Mouse (Mus musculus): Measurements from ENCODE around the gene Vgll4. TPM values are rescaled to one million over a fixed set of nuclear protein-coding genes. Genes with fewer than 3 reads are reported as not detected.
"Not testable (repeated sequence)": the region's sequence is repeated elsewhere in the genome, so short reads cannot be mapped to it uniquely, and the experiment has no call there.

Vgll4 gene
- polyA plus RNA-seq, 1 experiment from 2014 or later = 141 TPM

DNA sequence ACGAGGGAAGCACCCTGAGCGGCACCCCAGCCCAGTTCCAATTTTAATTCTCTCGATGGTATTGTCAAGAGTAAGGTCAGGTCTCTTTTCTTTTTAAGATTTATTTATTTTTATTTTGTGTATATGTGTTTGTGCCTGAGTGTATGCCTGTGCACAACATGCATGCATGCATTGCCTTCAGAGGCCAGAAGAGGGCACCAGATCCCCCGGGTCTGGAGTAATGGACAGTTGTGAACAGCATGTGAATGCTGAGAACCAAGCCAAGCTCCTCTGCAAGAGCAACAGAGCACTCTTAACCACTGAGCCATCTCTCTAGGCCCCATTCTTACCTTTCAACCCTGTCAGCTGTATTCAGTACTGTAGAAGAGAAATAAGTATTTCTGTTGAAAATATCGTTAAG is 42.4 kb downstream of the Vgll4 start:
- 91% methylated on average over 5 of the region's 5 CpGs for WGBS
- H3K9ac ChIP-seq = no peak overlapping the region

DNA sequence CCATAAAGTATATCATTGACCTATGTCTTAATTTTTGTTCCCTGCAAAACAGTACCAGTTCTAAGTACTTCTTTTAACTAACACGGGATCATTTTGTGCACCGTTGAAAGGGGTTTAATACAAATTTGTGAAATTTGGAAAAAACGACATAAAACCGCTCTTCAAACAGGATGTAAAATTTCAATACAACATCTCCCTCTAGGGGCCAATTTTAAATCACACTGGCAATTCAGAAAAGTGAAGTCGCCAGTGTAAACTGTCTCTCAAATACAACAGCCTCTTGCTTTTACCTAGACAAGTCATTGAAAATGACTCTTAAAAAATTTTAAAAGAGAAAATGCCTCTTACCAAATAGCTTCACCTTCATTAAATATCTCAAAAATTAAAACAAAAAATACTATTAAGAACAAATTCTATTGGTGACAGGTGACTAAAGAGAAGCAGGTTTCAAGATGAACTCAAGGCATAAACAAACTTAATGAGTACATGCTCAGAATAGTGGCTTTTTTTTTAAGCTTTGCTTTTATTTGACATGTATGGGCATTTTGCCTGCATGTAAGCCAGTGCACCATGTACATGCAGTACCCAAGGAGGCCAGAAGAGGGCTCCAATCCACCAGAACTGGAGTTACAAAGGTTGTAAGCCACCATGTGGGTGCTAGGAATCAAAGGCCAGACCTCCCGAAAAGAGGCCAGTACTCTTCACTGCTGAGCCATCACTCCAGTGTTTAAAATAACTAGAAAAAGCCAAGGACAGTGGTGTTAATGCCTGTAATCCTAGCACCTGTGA is 43.2 kb downstream of the Vgll4 start:
- ATAC-seq (ENCODE audit: insufficient number of reproducible peaks, low FRiP score, low TSS enrichment, low read depth) = no peak

More for the DNA sequence above, 42.4 kb downstream of the Vgll4 start:
- peaks cover 5% of the 10 kb centered on the region; the same call in 1 of the 2 replicates for H3K9me3 ChIP-seq (replicated peaks)
- peaks cover 34% of the 10 kb centered on the region for H3K4me1 ChIP-seq
- H3K4me3 ChIP-seq (replicated peaks) = no peak overlapping the region
- no peak for ATAC-seq (ENCODE audit: insufficient number of reproducible peaks, low FRiP score, low TSS enrichment, low read depth)
- no peak overlapping the region for H3K4me2 ChIP-seq (replicated peaks)
- no peak overlapping the region for H3K27ac ChIP-seq (replicated peaks)
- 0 out of 2 replicates have a peak, but pooled peaks cover 3% of the 10 kb centered on the region for H3K36me3 ChIP-seq
- H3K27me3 ChIP-seq = no peaks in the 10 kb centered on the region

DNA sequence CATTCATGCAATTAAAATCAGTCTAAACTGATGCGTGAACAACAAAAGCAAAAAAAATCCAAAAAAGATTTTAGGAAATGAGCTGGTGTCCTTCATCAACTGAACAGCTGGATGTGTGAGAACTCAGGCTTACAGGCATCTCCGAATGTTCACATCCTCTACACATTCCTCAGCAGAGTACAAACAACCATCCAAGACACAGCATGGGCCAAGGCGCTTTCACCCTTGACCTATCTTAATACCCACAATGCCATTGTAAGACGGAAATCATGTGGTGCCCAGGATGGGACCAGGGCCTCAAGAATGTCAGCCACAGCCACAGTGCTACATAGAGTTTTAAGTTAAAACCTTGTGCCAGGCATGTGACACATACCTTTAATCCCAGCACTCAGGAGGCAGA is 44.6 kb downstream of the Vgll4 start:
- no peak overlapping the region for H3K9ac ChIP-seq
- peaks cover 12% of the 10 kb centered on the region for H3K4me1 ChIP-seq
- no peak overlapping the region for H3K4me2 ChIP-seq (replicated peaks)
- peaks cover 5% of the 10 kb centered on the region; the same call in 1 of the 2 replicates for H3K9me3 ChIP-seq (replicated peaks)
- ATAC-seq (ENCODE audit: insufficient number of reproducible peaks, low FRiP score, low TSS enrichment, low read depth) = no peak
- H3K27me3 ChIP-seq = no peaks in the 10 kb centered on the region
- 84% methylated on average over 4 of the region's 4 CpGs for WGBS
- no peak overlapping the region for H3K4me3 ChIP-seq (replicated peaks)
- H3K36me3 ChIP-seq = 0 out of 2 replicates have a peak, but pooled peaks cover 3% of the 10 kb centered on the region
- no peak overlapping the region for H3K27ac ChIP-seq (replicated peaks)

More for the DNA sequence above, 43.2 kb downstream of the Vgll4 start:
- H3K36me3 ChIP-seq = 0 out of 2 replicates have a peak, but pooled peaks cover 3% of the 10 kb centered on the region
- H3K9me3 ChIP-seq (replicated peaks) = peaks cover 5% of the 10 kb centered on the region; the same call in 1 of the 2 replicates
- no peak overlapping the region for H3K4me2 ChIP-seq (replicated peaks)
- peaks cover 26% of the 10 kb centered on the region for H3K4me1 ChIP-seq
- WGBS = 23% methylated on average over 6 of the region's 6 CpGs
- no peak overlapping the region for H3K4me3 ChIP-seq (replicated peaks)
- H3K27me3 ChIP-seq = no peaks in the 10 kb centered on the region
- H3K27ac ChIP-seq (replicated peaks) = no peak overlapping the region
- no peak overlapping the region for H3K9ac ChIP-seq

DNA sequence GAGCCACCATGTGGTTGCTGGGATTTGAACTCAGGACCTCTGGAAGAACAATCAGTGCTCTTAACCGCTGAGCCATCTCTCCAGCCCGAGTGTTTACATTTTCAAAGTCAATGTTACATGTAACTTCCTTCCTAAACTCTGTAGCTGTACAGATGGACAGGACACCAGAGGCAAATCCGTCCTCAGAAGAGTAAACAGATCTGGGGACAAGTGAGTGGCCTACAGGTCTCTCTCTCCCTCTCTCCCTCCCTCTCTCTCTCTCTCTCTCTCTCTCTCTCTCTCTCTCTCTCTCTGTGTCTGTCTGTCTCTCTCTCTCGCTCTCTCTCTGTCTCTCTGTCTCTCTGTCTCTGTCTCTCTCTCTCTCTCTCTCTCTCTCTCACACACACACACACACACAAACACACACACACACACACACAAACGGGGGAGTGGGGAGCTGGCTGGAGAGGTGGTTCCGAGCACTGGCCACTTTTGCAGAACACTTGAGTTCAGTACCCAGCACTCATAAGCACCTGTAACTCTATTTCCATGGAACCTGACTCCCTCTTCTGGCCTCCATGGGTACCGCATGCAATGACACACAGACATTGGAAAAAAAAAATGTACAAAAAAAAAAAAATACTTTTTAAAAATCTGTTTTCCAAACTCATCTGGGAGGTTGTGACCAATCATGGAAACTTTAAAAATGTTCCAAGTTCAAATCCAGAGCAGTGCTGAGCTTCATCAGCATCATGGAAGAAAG is 47.3 kb downstream of the Vgll4 start:
- 75% methylated on average over 7 of the region's 7 CpGs for WGBS
- H3K36me3 ChIP-seq; H3K27me3 ChIP-seq; H3K4me3 ChIP-seq (replicated peaks); ATAC-seq (ENCODE audit: insufficient number of reproducible peaks, low FRiP score, low TSS enrichment, low read depth); H3K4me2 ChIP-seq (replicated peaks); H3K9ac ChIP-seq; H3K9me3 ChIP-seq (replicated peaks): not testable (repeated sequence)
- Histone ChIP-seq H3K4me1 (peaks cover 22% of the 10 kb centered on the region), H3K27ac (replicated peaks) (peak overlapping the region; percentile 94; the same call in 1 of the 2 replicates)

DNA sequence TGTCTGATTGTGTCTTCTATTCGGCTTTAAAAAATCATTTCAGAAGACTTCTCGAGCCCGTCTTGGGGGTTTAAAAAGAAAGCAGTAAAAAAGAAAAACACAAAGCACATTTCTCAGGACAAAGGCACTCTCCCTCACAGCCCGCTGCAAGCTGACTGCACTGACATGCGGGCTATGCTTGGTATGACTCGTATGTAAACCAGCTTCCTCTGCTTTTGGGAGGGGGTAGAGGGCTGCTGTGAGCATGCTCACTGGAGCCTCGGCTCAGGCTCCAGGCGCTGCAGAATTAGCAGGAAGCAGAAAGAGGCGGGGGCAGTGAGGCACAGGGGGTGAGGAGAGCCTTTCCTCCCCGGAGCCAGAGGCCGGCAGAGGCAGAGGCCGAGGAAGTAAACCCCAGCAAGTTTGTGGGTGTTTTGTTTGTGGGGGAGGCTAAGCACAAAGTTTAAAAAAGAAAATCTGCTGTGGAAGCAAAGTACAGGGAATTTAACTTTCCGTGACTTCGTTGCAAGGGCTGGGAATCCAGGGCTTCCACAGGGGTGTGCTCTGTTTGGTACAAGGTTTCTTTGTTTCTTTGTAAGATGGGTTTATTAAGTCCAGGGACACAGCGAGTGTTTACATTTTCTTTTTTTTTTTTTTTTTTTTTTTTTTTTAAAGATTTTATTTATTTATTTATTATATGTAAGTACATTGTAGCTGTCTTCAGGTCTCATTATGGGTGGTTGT is 48.0 kb downstream of the Vgll4 start:
- H3K27ac ChIP-seq (replicated peaks) = peak overlapping the region; percentile 94
- 2% methylated on average over 15 of the region's 15 CpGs for WGBS
- peaks cover 30% of the 10 kb centered on the region for H3K4me1 ChIP-seq
- H3K36me3 ChIP-seq = no peaks in the 10 kb centered on the region
- H3K27me3 ChIP-seq = no peaks in the 10 kb centered on the region
- H3K4me3 ChIP-seq (replicated peaks) = peak overlapping the region; percentile 58
- ATAC-seq (ENCODE audit: insufficient number of reproducible peaks, low FRiP score, low TSS enrichment, low read depth) = peak; percentile 93
- H3K9me3 ChIP-seq (replicated peaks) = no peaks in the 10 kb centered on the region
- peak overlapping the region; percentile 54 for H3K9ac ChIP-seq
- peak overlapping the region; percentile 60 for H3K4me2 ChIP-seq (replicated peaks)

DNA sequence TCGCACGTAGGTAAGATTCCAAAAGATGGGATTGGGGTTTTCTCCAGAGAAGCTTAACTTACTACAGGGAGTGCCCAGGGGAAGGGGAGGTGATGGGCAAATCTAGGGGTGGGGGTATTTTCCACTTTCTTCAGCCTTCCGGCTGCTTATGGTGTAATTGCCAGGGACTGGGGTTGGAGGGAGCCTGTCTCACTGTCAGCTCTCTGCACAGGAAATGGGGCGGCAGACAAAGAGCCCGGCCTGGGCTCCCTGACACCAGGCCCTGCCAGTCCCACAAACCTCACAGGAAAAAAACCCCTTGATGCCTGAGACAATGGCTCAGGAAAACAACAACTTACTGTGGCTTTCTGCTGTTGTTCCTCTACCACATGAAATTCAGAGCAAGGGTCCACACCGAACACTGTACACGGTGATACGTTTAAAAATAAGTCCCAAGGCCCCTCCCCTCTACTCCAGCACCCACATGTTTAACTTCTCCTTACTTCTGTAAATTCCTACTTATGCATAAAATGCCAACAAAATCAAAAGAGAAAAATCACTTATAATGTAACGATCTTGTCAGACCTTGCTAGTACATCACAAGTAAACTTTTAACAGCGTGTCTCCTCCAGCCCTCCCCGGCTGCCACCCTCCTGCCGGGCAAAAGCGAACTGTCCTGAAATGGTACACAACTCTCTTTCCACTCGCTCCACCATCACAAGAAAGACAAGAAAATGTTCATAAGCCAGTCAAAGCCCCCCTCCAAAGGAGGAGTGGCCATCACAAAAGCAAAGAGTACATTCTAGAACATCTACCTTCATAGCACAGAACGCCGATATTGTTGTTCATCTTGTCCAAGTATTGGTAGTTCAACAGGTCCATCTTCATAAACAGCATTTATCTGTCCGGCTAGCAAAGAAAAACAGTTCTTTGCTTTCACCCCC is 49.0 kb downstream of the Vgll4 start:
- H3K27ac ChIP-seq (replicated peaks) = peak overlapping the region; percentile 94
- H3K36me3 ChIP-seq = no peaks in the 10 kb centered on the region
- peak overlapping the region; percentile 58 for H3K4me3 ChIP-seq (replicated peaks)
- H3K27me3 ChIP-seq = no peaks in the 10 kb centered on the region
- peak overlapping the region; percentile 60 for H3K4me2 ChIP-seq (replicated peaks)
- no peak for ATAC-seq (ENCODE audit: insufficient number of reproducible peaks, low FRiP score, low TSS enrichment, low read depth)
- peak overlapping the region; percentile 54 for H3K9ac ChIP-seq
- WGBS = 2% methylated on average over 17 of the region's 17 CpGs
- peaks cover 40% of the 10 kb centered on the region for H3K4me1 ChIP-seq
- H3K9me3 ChIP-seq (replicated peaks) = no peaks in the 10 kb centered on the region

DNA sequence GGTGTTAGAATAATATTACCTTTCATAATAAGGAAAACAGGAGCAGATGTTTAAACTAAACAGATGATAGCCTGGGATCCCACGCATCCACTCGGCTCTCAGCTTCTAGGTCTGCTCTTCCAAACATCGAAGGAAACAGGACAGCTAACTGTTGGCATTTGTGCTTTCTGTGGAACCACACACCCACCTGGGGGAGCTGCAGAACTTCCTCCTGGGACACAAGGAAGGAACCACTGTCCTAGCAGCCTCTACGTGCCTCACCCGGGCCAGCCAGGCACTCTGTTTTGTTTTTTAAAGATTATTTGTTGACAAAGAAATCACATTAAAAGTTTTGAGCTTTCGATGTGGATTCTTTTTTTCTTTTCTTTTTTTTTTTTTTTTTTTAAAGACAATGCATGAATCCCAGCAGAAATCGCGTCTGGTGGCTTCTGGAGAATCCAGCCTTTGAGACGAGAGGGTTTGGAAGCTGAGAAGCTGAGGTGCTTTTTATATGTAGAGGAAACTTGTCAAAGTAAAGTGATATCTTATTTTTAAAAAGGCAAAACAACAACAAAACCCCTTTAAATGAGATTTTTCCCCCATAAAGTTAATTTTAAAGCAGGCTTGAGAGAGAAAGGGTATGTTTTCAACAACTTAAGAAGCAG is 50.0 kb downstream of the Vgll4 start:
- Histone ChIP-seq H3K27me3 (no peaks in the 10 kb centered on the region), H3K4me1 (peaks cover 50% of the 10 kb centered on the region), H3K4me2 (replicated peaks) (peak overlapping the region; percentile 60), H3K27ac (replicated peaks) (peak overlapping the region; percentile 94), H3K9ac (peak overlapping the region; percentile 54), H3K4me3 (replicated peaks) (peak overlapping the region; percentile 58), H3K9me3 (replicated peaks) (no peaks in the 10 kb centered on the region), H3K36me3 (no peaks in the 10 kb centered on the region)
- 5% methylated on average over 9 of the region's 9 CpGs for WGBS
- ATAC-seq (ENCODE audit: insufficient number of reproducible peaks, low FRiP score, low TSS enrichment, low read depth) = no peak

DNA sequence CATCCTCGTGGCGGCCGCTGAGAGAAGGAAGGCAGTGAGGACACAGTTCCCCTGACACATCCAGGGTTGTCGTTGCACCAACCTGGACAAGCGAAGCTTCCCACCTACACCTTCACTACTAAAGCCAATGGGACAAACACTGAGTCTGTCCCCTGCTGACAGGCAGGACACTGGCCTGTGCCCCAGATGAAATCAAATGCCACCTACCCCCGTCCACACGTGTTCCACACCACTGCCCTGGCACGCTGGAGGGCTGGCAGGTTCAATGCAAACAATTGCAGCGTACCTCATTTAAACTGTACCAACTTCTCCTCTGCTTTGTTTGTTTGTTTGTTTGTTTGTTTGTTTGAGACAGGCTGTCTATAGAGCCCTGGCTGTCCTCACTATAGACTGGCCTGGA is 50.8 kb downstream of the Vgll4 start:
- H3K4me2 ChIP-seq (replicated peaks) = peak overlapping the region; percentile 60
- no peaks in the 10 kb centered on the region for H3K27me3 ChIP-seq
- 69% methylated on average over 9 of the region's 9 CpGs for WGBS
- H3K27ac ChIP-seq (replicated peaks) = peak overlapping the region; percentile 94
- peaks cover 58% of the 10 kb centered on the region for H3K4me1 ChIP-seq
- peak overlapping the region; percentile 19; the same call in 1 of the 2 replicates for H3K9ac ChIP-seq
- H3K9me3 ChIP-seq (replicated peaks) = no peaks in the 10 kb centered on the region
- peak overlapping the region; percentile 58 for H3K4me3 ChIP-seq (replicated peaks)
- no peak for ATAC-seq (ENCODE audit: insufficient number of reproducible peaks, low FRiP score, low TSS enrichment, low read depth)
- H3K36me3 ChIP-seq = no peaks in the 10 kb centered on the region

DNA sequence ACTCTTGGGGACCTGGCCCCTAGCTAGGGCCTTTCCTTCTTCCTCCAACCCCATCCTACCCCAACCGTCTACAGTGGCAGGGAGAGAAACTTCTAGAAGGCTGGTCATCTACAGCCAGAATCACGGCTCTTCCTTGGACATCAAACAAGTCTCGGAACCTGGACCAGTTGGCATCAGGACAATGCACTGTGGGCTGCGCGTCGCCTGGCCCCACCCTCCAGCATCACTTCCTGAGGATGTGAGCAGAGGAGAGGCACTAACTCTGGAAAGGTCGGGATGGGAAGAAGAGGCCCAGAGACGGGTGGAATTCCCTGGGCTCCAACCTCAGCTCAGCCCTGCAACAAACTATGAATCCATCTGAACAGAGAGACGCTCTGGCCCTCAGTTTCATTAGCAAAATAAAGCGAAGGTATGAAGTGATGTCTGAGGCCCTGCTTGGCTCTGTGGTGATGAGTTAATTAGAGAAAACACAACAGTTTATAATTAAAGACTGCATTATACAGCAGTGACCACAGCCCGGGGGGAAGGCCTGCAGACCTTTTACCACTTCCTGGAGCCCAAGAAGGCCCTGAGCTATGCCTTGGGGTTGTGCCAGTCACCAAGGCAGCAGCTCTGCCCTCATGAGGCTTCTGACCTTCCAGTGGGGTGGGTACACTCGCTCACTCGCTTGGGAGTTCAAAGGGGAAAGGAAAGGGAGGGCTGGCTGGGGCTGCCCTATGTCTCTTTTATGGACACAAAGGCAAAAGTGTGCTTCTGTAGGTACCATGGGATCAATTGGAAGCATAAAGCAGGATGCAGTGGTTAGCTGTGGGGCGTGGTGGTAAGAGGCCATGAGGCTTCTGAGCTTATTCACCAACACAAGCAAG is 51.8 kb downstream of the Vgll4 start:
- peak overlapping the region; percentile 90 for H3K27ac ChIP-seq (replicated peaks)
- H3K4me3 ChIP-seq (replicated peaks) = peak overlapping the region; percentile 58
- H3K4me1 ChIP-seq = peaks cover 68% of the 10 kb centered on the region
- no peak for ATAC-seq (ENCODE audit: insufficient number of reproducible peaks, low FRiP score, low TSS enrichment, low read depth)
- no peaks in the 10 kb centered on the region for H3K36me3 ChIP-seq
- peak overlapping the region; percentile 60 for H3K4me2 ChIP-seq (replicated peaks)
- peak overlapping the region; percentile 19; the same call in 1 of the 2 replicates for H3K9ac ChIP-seq
- 50% methylated on average over 14 of the region's 14 CpGs for WGBS
- no peaks in the 10 kb centered on the region for H3K9me3 ChIP-seq (replicated peaks)
- H3K27me3 ChIP-seq = no peaks in the 10 kb centered on the region
